Mouse (Mus musculus) G1E (cell line): ENCODE results near the gene Pck1.

Source experiments
- CTCF ChIP-seq: IDR thresholded peaks from 2 replicates; pipeline ENCODE4 v1.5.1; 2012; ENCODE audit warnings: low read depth, low read length, inconsistent platforms, mixed read lengths
- GATA1 ChIP-seq: IDR thresholded peaks from 2 replicates; pipeline ENCODE4 v1.6.1; 2012; ENCODE audit warnings: borderline replicate concordance, low read length, inconsistent platforms, mixed read lengths
- POLR2AphosphoS5 ChIP-seq: IDR thresholded peaks from 2 replicates; pipeline ENCODE4 v1.6.1; 2012; ENCODE audit warnings: low read depth, low read length, inconsistent platforms; ENCODE audit not compliant: insufficient replicate concordance

GRCm38 (mm10) chr2:173146728-173147127 lies 6.1 kb upstream of the Pck1 start:
- TF ChIP-seq CTCF (no peak), GATA1 (no peak), POLR2AphosphoS5 (no peak)
